Mouse (Mus musculus) spleen, adult 2 months (tissue): ENCODE measurements around the gene Slc22a23.

Experiments used
- CTCF ChIP-seq: fragments of 200-500 bp; IDR thresholded peaks from 2 replicates; pipeline ENCODE4 v1.5.1; 2011; ENCODE audit warnings: mild to moderate bottlenecking, inconsistent platforms; ENCODE audit not compliant: insufficient read depth, insufficient read length, insufficient replicate concordance; ENCODE audit errors: extremely low read depth
- POLR2A ChIP-seq: fragments of 200-500 bp; IDR thresholded peaks from 2 replicates; pipeline ENCODE4 v1.6.1; 2011; ENCODE audit warnings: low read depth, low read length, inconsistent platforms

DNA sequence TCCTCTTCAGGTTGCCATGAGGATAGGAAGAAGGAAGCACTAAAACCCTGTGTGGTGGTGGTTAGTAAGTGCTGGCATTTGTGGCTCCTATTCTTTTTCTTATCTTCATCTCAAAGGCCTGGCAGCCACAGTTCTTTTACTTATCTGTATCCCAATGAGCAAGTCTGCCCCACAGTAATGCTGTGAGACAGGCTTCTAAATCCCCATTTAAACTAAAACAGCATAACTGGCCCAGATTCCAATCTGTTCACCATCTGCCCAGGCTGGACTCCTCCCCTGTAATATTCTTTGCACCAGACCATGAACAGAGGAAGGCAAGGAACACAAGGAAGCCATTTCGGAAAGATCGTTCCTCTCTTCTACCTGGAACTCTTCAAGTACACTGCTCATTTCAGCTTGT is 70.6 kb downstream of the Slc22a23 start:
- TF ChIP-seq POLR2A: no peak
- no peak for TF ChIP-seq CTCF
